Comparison of ENCODE assay signal across 8 mouse cellular contexts in the genomic region with DNA sequence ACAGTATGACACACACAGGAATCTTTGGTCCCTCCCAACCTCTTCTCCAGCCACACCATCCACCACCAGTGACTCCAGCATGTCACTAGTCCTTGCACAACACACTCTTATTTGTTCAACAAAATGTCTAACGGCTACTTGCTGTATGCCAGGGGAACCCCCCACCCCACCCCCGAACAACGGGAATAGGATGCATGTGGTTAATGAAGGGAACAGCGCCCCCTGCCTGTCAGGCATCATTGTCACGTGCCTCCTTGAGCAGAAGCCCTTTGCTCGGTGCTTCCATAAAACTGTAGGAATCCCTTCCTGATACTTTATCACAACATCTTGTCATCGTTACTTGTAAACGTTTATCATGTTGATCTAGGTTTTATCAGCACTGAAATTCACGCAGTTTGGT. TPM values are rescaled to one million over a fixed set of nuclear protein-coding genes. Genes with fewer than 3 reads are reported as not detected.
A peak's percentile ranks its signal among the peaks of the same experiment; 100 is the strongest.
DNase-seq lines count a peak whose midpoint lies in the region; ATAC-seq and TF ChIP-seq lines count a peak whose summit lies in the region.

No protein-coding gene starts in this region.

- peak; percentile 42 to 53; a peak in 2 of 4 replicates for ATAC-seq in hematopoietic stem cell, adult 5-6 weeks (replicated peaks in 1 of 2; ENCODE audit: insufficient read depth in 1 of 2, low FRiP score in 2 of 2, low TSS enrichment in 1 of 2, low read depth in 1 of 2, poor library complexity in 2 of 2, severe bottlenecking in 2 of 2)
- ATAC-seq in inflammation-experienced regulatory T-cells, adult 6 months = no peak

- TF ChIP-seq POLR2A in thymus, adult 2 months (IDR thresholded peaks at IDR 0.05; ENCODE audit: control insufficient read depth, extremely low read depth, insufficient read depth, low read length, poor library complexity) = no peak

- H3K36me3 ChIP-seq in heart, embryonic 10.5 days = no peaks in the 10 kb centered on the region
- no peaks in the 10 kb centered on the region for H3K36me3 ChIP-seq in thymus, adult 2 months (ENCODE audit: control insufficient read depth, insufficient read depth, low read length)

- no peak overlapping the region for H3K27ac ChIP-seq in heart, embryonic 10.5 days
- H3K27ac ChIP-seq in thymus, adult 2 months (ENCODE audit: control insufficient read depth, insufficient read depth, low read length) = no peak overlapping the region

- no peak overlapping the region for H3K4me3 ChIP-seq in heart, embryonic 10.5 days
- H3K4me3 ChIP-seq in thymus, adult 2 months (ENCODE audit: control insufficient read depth, insufficient read depth, low read length) = no peak overlapping the region

- no peaks in the 10 kb centered on the region; the same call in 1 of the 2 replicates for H3K27me3 ChIP-seq in heart, embryonic 10.5 days (ENCODE audit: insufficient read depth, poor library complexity, severe bottlenecking)
- no peaks in the 10 kb centered on the region for H3K27me3 ChIP-seq in thymus, adult 2 months (ENCODE audit: control insufficient read depth, insufficient read depth, low read length)

- TF ChIP-seq CTCF in thymus, adult 2 months (IDR thresholded peaks at IDR 0.05; ENCODE audit: borderline replicate concordance, control insufficient read depth, extremely low read depth, insufficient read depth, low read length, poor library complexity) = peak; percentile 45; the same call in 1 of the 2 replicates

- no peaks in the 10 kb centered on the region for H3K9me3 ChIP-seq in heart, embryonic 10.5 days

- DNase-seq in heart, adult 11 months = peak; percentile 55
- DNase-seq in heart, embryonic 10.5 days (ENCODE audit: low spot score) = no peak
- peak; percentile 15 for DNase-seq in thymus, adult 2 months
- DNase-seq in thymus, adult 18-20 months = no peak
- peak; percentile 16 for DNase-seq in testis, postnatal 14 days (ENCODE audit: low spot score)
- DNase-seq in frontal cortex, postnatal 25 days (ENCODE audit: low spot score in 2 of 2) = no peak

- no peaks in the 10 kb centered on the region for H3K4me1 ChIP-seq in heart, embryonic 10.5 days
- H3K4me1 ChIP-seq in thymus, adult 2 months (replicated peaks; ENCODE audit: control insufficient read depth, insufficient read depth, low read length) = no peaks in the 10 kb centered on the region

- WGBS in heart, embryonic 10.5 days = 55% methylated on average over 9 of the region's 9 CpGs
- 48% methylated on average over 9 of the region's 9 CpGs for WGBS in thymus, adult 2 months

RNA-seq across cellular contexts. Expression of a gene that starts 14.3 kb away (rescaled TPM):
- 1.5 and 2.8 TPM in 2 replicates for polyA plus RNA-seq in heart, embryonic 10.5 days (2016; fragmentation: Nextera tagmentation; extraction: Ambion mirVana)
- polyA plus RNA-seq in thymus, adult 2 months (2012; rRNA removed) = 1.5 and 2.3 TPM in 2 replicates
- not detected in 2 replicates for total RNA-seq in hematopoietic stem cell, adult 5-6 weeks (2017)
- not detected for polyA plus RNA-seq in inflammation-experienced regulatory T-cells, adult 6 months (2017; shearing (Covaris generic))

RNA-seq across cellular contexts. Expression of a gene that starts 28.1 kb away (rescaled TPM):
- polyA plus RNA-seq in heart, embryonic 10.5 days (2016; fragmentation: Nextera tagmentation; extraction: Ambion mirVana) = 0.16 and 0.24 TPM in 2 replicates
- not detected in 2 replicates for polyA plus RNA-seq in thymus, adult 2 months (2012; rRNA removed)
- total RNA-seq in hematopoietic stem cell, adult 5-6 weeks (2017) = not detected in 2 replicates
- polyA plus RNA-seq in inflammation-experienced regulatory T-cells, adult 6 months (2017; shearing (Covaris generic)) = not detected

RNA-seq across cellular contexts. Expression of a gene that starts 45.6 kb away (rescaled TPM):
- 0.09 and 0.19 TPM in 2 replicates for polyA plus RNA-seq in heart, embryonic 10.5 days (2016; fragmentation: Nextera tagmentation; extraction: Ambion mirVana)
- not detected in 2 replicates for polyA plus RNA-seq in thymus, adult 2 months (2012; rRNA removed)
- total RNA-seq in hematopoietic stem cell, adult 5-6 weeks (2017) = not detected in 2 replicates
- polyA plus RNA-seq in inflammation-experienced regulatory T-cells, adult 6 months (2017; shearing (Covaris generic)) = not detected

RNA-seq across cellular contexts. Expression of a gene that starts 47.4 kb away (rescaled TPM):
- polyA plus RNA-seq in heart, embryonic 10.5 days (2016; fragmentation: Nextera tagmentation; extraction: Ambion mirVana) = 11.4 and 12.3 TPM in 2 replicates
- polyA plus RNA-seq in thymus, adult 2 months (2012; rRNA removed) = 9.1 and 12.6 TPM in 2 replicates
- 0.65 and 1.3 TPM in 2 replicates for total RNA-seq in hematopoietic stem cell, adult 5-6 weeks (2017)
- 1 to 10 TPM; 2.1 to 5.3 (median 2.3) TPM for polyA plus RNA-seq in inflammation-experienced regulatory T-cells, adult 6 months (2017; shearing (Covaris generic))

RNA-seq across cellular contexts. Expression of a gene that starts 48.5 kb away (rescaled TPM):
- polyA plus RNA-seq in heart, embryonic 10.5 days (2016; fragmentation: Nextera tagmentation; extraction: Ambion mirVana) = 0.04 TPM in 2 replicates
- 0.04 TPM in 1 of 2 replicates, not detected in the other for polyA plus RNA-seq in thymus, adult 2 months (2012; rRNA removed)
- total RNA-seq in hematopoietic stem cell, adult 5-6 weeks (2017) = not detected in 2 replicates
- polyA plus RNA-seq in inflammation-experienced regulatory T-cells, adult 6 months (2017; shearing (Covaris generic)) = not detected

Comparison
In these comparisons a context has a peak if more than half of its experiments do, and no peak if none do; other contexts are left out.
1. DNase-seq: peak in heart, adult 11 months (single experiment), thymus, adult 2 months (single experiment) and testis, postnatal 14 days (single experiment); none in heart, embryonic 10.5 days (single experiment), thymus, adult 18-20 months (0 of 2) and frontal cortex, postnatal 25 days (0 of 2).